Mouse (Mus musculus) cerebellum, adult 11 months (tissue): Measurements from ENCODE around the gene Sipa1l2.
A peak's percentile ranks its signal among the peaks of the same experiment; 100 is the strongest.
"Not testable (repeated sequence)": the region's sequence is repeated elsewhere in the genome, so short reads cannot be mapped to it uniquely, and the experiment has no call there.

Source experiments
- DNase-seq: peaks from one replicate; pipeline ENCODE4 v3.0.0; 2022

The Sipa1l2 gene

GRCm38 (mm10) chr8:125533709-125534108 lies 35.9 kb downstream of the Sipa1l2 start:
- no peak for DNase-seq

- no peak for DNase-seq
These were observed 36.7 kb downstream of the Sipa1l2 start for GRCm38 (mm10) chr8:125532953-125533352.

- no peak for DNase-seq
These were observed 37.4 kb downstream of the Sipa1l2 start for GRCm38 (mm10) chr8:125532177-125532576.

- DNase-seq = no peak
These were observed 38.0 kb downstream of the Sipa1l2 start for GRCm38 (mm10) chr8:125531640-125532039.

GRCm38 (mm10) chr8:125531088-125531438 lies 38.5 kb downstream of the Sipa1l2 start:
- DNase-seq = no peak

- DNase-seq = no peak
These were observed 39.2 kb downstream of the Sipa1l2 start for GRCm38 (mm10) chr8:125530187-125531087.

GRCm38 (mm10) chr8:125529019-125529418 lies 40.6 kb downstream of the Sipa1l2 start:
- DNase-seq = no peak

GRCm38 (mm10) chr8:125527941-125528340 lies 41.7 kb downstream of the Sipa1l2 start:
- DNase-seq = no peak

GRCm38 (mm10) chr8:125526999-125527398 lies 42.6 kb downstream of the Sipa1l2 start:
- DNase-seq = no peak

GRCm38 (mm10) chr8:125526582-125526981 lies 43.0 kb downstream of the Sipa1l2 start:
- DNase-seq = no peak

- DNase-seq = no peak
These were observed 45.1 kb downstream of the Sipa1l2 start for GRCm38 (mm10) chr8:125524479-125524878.

GRCm38 (mm10) chr8:125523213-125523612 lies 46.4 kb downstream of the Sipa1l2 start:
- no peak for DNase-seq

GRCm38 (mm10) chr8:125522151-125522550 lies 47.5 kb downstream of the Sipa1l2 start:
- DNase-seq = no peak

- DNase-seq = no peak
These were observed 48.5 kb downstream of the Sipa1l2 start for GRCm38 (mm10) chr8:125521087-125521486.

- DNase-seq = not testable (repeated sequence)
These were observed 49.3 kb downstream of the Sipa1l2 start for GRCm38 (mm10) chr8:125520308-125520707.

- peak; percentile 37 for DNase-seq
These were observed 50.7 kb downstream of the Sipa1l2 start for GRCm38 (mm10) chr8:125518951-125519350.

- no peak for DNase-seq
These were observed 51.3 kb downstream of the Sipa1l2 start for GRCm38 (mm10) chr8:125518301-125518700.

GRCm38 (mm10) chr8:125517397-125517796 lies 52.2 kb downstream of the Sipa1l2 start:
- no peak for DNase-seq

GRCm38 (mm10) chr8:125516115-125516905 lies 53.3 kb downstream of the Sipa1l2 start:
- peak; percentile 21 for DNase-seq

GRCm38 (mm10) chr8:125515665-125516064 lies 53.9 kb downstream of the Sipa1l2 start:
- DNase-seq = peak; percentile 32

GRCm38 (mm10) chr8:125513935-125514334 lies 55.7 kb downstream of the Sipa1l2 start:
- no peak for DNase-seq

GRCm38 (mm10) chr8:125513242-125513866 lies 56.3 kb downstream of the Sipa1l2 start:
- DNase-seq = no peak

- DNase-seq = no peak
These were observed 57.0 kb downstream of the Sipa1l2 start for GRCm38 (mm10) chr8:125512561-125512960.
